Mouse (Mus musculus) gastrocnemius, postnatal 25 days (tissue): Measurements from ENCODE around the gene Smpdl3a. TPM values are rescaled to one million over a fixed set of nuclear protein-coding genes. Genes with fewer than 3 reads are reported as not detected.

Experiments
- DNase-seq: peaks from one replicate; pipeline ENCODE4 v3.0.0; 2022
- total RNA-seq, 2 experiments: library from RNA; stranded (reverse); gene quantifications; 1 replicate in 1 of 2; 2 replicates in 1 of 2; pipeline ENCODE4 v1.2.3; 2021

Gene Smpdl3a
- total RNA-seq, 2 experiments from 2014 or later, result 37.6 to 47.7 TPM

- no peak for DNase-seq
Measured at GRCm38 (mm10) chr10:57819209-57819608, 25.1 kb downstream of the Smpdl3a start.

- no peak for DNase-seq
Measured at GRCm38 (mm10) chr10:57822473-57822872, 28.3 kb downstream of the Smpdl3a start.

GRCm38 (mm10) chr10:57828649-57829048 lies 34.5 kb downstream of the Smpdl3a start:
- DNase-seq, result no peak

- no peak for DNase-seq
Measured at GRCm38 (mm10) chr10:57829621-57830020, 35.5 kb downstream of the Smpdl3a start.

- DNase-seq, result no peak
Measured at GRCm38 (mm10) chr10:57835094-57835493, 41.0 kb downstream of the Smpdl3a start.

- no peak for DNase-seq
Measured at GRCm38 (mm10) chr10:57835982-57836381, 41.8 kb downstream of the Smpdl3a start.

- no peak for DNase-seq
Measured at GRCm38 (mm10) chr10:57841638-57842509, 47.7 kb downstream of the Smpdl3a start.

- DNase-seq, result no peak
Measured at GRCm38 (mm10) chr10:57847916-57848682, 54.0 kb downstream of the Smpdl3a start.

Other genes with a start within 250 kb of the Smpdl3a start
- gene Pkib, start 162.4 kb upstream of the Smpdl3a start, total RNA-seq, result not detected
- gene Fabp7, start 9.5 kb upstream of the Smpdl3a start, total RNA-seq, result not detected